Mouse (Mus musculus) large intestine, adult 2 months (tissue): ENCODE measurements around the gene Rbm20. TPM values are rescaled to one million over a fixed set of nuclear protein-coding genes. Genes with fewer than 3 reads are reported as not detected.

Source experiments
- DNase-seq: peaks from one replicate; pipeline ENCODE4 v3.0.0-alpha.2; 2012; ENCODE audit warnings: low read depth, low spot score
- WGBS: fragments of 180-500 bp; shearing (Covaris S2); methylation state at CpG from one replicate; pipeline ENCODE4 v1.1.7; 2018; 5-methylcytosine and 5-hydroxymethylcytosine counted together
- polyA plus RNA-seq: library from polyadenylated mRNA; depleted of rRNA; stranded (reverse); fragments of >200 nt; gene quantifications from 2 replicates; pipeline ENCODE4 v1.2.3, GENCODE M21; 2012

The Rbm20 gene
- polyA plus RNA-seq, 1 experiment = 0.62 TPM

DNA sequence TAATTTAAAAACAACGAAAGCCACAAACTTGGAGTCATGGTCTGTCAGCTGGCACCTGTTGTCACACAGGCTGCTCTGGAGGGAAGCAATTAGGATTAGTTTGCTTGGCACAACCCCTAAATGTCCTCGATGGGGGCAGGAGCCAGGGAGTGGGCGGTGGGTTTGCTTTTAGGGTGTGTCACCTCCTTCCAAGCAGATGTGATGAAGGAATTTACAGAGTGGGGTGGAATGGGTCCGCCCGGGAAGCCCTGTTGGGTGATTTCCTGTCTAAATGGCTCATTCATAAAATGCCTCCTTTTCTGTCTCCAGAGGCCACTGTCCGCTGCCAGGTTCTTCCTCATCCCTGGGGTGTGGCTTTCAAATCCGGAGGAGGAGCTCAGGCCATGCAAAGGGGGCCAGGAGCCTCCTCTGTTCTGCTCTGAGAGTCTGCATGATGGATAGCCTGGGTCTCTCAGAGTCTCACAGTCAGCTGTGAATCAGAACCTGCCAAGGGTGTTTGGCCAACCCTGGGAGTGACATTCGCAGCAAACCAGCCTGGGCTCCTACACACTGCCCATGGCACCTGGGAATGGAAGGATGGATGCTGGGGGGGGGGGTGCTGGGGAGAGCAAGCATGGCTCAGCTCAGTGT lies 34.3 kb downstream of the Rbm20 start:
- no peak for DNase-seq
- 12% methylated on average over 8 of the region's 8 CpGs for WGBS

- WGBS = 76% methylated on average over 7 of the region's 7 CpGs
- DNase-seq = no peak
Observed at GRCm38 (mm10) chr19:53712297-53713025, 35.4 kb downstream of the Rbm20 start.

GRCm38 (mm10) chr19:53713364-53713763 lies 36.3 kb downstream of the Rbm20 start:
- 63% methylated on average over 6 of the region's 6 CpGs for WGBS
- DNase-seq = no peak

DNA sequence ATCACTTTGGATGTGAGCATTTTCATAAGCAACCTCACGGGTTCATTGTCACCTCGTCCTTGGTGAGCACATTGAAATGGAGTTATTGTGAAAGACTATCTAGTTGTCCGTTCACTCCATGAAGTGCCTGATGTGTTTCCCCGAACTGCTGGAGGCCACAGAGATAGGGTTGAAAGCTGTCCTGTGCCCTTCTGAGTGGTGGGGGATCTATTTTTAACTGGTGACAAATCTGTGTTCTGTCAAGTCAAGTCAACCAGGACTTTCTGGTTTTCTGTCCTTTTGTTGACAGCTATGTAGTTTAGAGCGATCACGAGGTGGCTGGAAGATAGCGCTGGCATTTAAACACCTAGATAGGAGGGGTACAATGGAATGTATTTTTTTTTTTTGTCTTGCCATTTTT lies 39.4 kb downstream of the Rbm20 start:
- no peak for DNase-seq
- WGBS = 85% methylated on average over 7 of the region's 7 CpGs

- DNase-seq = no peak
- 94% methylated on average over 9 of the region's 9 CpGs for WGBS
Observed at GRCm38 (mm10) chr19:53717364-53717763, 40.3 kb downstream of the Rbm20 start.

GRCm38 (mm10) chr19:53722186-53722585 lies 45.1 kb downstream of the Rbm20 start:
- WGBS = 86% methylated on average over 5 of the region's 5 CpGs
- DNase-seq = no peak

DNA sequence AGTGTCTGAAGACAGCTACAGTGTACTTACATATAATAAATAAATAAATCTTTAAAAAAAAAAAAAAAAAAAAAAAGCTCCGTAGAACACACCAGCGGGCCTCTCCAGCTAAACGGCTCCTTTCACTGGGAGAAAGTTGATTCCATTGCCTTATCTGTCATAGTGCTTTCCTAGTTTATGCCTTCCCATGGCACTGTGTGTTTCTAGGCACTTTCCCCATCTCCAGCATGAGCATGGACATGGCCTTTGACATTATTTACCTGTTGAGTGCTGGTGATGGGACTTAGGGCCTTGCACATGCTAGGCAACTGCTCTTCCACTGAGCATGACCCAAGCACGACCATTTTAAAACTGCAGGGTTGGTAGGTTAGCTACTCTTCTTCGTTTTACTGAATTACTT lies 46.9 kb downstream of the Rbm20 start:
- no peak for DNase-seq
- 68% methylated on average over 5 of the region's 5 CpGs for WGBS

GRCm38 (mm10) chr19:53726340-53726739 lies 49.2 kb downstream of the Rbm20 start:
- 53% methylated on average over 12 of the region's 12 CpGs for WGBS
- no peak for DNase-seq

GRCm38 (mm10) chr19:53726755-53727154 lies 49.6 kb downstream of the Rbm20 start:
- no peak for DNase-seq
- 78% methylated on average over 11 of the region's 11 CpGs for WGBS

DNA sequence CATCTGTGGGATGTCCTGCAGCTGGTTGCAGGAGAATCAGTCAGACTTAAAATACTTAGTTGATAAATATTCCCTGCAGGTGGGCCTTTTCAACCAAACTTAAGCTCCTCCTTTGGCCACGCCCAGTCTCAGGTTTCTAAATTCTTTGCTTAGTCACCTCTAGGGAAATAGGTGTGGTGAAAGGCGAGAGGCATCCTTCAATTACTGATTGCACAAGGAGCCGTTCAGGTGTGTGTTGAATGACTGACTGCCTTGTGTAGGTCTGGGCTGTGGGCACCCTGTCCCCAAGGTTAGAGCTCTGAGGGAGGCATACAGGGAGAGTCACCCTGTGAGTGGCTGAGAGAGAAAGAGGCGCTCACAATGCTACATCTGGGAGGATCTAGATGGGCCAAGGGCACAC lies 50.2 kb downstream of the Rbm20 start:
- WGBS = 44% methylated on average over 4 of the region's 4 CpGs
- DNase-seq = no peak

DNA sequence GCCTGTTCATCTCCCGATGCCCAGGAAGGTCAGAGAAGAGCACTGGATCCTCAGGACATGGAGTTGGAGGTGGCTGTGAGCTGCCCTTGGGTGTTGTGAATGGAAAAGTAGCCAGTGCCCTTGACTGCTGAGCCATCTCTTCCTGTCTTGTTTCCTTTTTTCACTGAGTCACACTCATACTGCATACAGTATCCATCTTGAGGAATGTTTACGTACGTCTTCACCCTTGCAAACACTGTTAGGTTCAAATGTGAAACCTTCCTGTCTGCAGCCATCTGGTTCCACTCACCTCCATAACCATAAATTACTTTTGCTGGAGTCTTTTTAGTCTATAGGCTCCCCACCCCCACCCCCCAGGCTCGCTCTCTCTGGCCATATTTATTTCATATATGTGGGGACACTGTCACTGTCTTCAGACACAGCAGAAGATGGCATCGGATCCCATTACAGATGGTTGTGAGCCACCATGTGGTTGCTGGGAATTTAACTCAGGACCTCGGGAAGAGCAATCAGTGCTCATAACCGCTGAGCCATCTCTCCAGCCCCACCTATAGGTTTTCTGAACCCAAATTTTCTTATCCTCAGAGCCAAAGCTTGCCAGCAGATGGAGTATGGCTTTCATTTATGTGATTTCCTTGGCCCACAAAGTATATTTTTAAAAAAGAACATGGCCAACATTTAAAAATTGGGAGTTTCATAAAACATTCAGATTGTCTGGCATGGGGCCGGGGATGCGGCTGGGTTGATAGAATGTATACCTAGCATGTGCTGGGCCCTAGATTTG lies 51.0 kb downstream of the Rbm20 start:
- WGBS = 74% methylated on average over 9 of the region's 9 CpGs
- no peak for DNase-seq

GRCm38 (mm10) chr19:53729919-53730318 lies 52.8 kb downstream of the Rbm20 start:
- DNase-seq = no peak
- WGBS = 73% methylated on average over 10 of the region's 10 CpGs

DNA sequence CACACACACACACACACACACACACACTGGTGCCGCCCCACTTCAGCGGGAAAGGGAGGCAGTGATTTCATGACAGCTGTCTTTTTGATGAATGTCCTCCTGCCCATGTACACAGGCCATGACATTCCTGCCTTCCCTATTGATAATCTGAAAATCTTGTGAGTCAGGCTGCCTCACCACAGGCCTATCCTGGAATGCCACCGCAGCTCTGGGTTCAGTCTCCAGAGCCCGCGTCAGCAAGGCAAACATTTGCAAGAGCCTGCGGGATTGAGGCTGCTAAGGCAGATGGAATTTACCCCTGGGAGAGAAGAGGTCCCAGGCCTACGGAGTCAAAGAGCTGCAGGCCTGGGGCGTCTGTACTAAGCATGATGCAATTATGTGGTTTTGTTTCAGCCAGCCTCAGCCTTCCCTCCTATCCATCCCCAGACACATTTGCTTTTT lies 54.7 kb downstream of the Rbm20 start:
- 53% methylated on average over 8 of the region's 8 CpGs for WGBS
- DNase-seq = no peak

DNA sequence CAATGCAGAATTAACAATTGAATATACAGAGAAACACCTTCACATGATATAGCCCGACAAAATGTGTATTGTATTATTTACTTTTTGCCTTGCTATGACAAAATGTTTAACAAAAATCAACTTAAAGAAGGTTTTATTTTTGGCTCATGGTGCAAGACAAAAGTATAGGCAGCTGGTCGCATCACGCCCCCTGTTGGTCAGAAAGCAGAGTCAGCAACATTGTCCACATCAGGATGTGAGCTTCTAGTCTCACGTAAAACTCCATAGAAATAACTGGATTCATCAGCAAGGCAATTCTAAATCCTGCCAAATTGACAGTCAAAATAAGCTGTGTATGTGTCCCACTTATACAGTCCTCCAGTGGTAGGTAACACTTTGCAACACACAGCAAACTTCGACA lies 57.7 kb downstream of the Rbm20 start:
- DNase-seq = no peak
- WGBS = 54% methylated on average over 5 of the region's 5 CpGs

- WGBS = 69% methylated on average over 6 of the region's 6 CpGs
- DNase-seq = no peak
Observed at GRCm38 (mm10) chr19:53738701-53739131, 61.6 kb downstream of the Rbm20 start.

DNA sequence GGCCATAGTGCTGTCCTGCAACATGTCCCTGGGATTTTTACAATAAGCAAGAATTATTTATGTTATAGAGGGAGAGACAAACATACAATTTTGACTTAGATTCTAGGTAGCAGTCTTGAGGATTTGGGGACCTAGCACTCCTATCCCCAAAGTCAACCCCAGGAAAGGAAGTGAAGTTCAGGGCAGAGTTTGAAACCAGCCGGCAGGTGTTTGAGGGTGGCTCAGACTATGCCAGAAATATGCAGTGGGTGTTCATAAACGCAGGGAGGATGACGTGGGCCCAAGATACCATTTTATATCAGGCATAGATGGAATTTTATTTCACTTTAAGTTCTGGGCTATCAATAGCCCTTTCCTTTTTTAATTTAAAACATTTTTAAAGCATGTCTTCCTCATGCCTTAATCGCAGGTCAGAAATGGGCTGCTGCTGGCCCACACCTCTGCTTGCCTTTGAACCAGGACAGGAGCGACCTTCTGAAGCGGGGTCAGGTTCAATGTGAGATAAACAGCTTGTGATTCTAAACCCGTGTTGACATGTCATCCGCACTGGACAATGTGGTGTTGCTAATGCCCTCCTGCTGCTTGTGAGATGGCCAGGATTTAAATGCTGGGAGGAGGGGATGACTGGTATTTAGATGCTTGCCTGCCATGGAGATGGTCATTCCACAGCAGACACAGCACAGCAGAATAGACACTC lies 62.6 kb downstream of the Rbm20 start:
- WGBS = 80% methylated on average over 8 of the region's 8 CpGs
- no peak for DNase-seq

DNA sequence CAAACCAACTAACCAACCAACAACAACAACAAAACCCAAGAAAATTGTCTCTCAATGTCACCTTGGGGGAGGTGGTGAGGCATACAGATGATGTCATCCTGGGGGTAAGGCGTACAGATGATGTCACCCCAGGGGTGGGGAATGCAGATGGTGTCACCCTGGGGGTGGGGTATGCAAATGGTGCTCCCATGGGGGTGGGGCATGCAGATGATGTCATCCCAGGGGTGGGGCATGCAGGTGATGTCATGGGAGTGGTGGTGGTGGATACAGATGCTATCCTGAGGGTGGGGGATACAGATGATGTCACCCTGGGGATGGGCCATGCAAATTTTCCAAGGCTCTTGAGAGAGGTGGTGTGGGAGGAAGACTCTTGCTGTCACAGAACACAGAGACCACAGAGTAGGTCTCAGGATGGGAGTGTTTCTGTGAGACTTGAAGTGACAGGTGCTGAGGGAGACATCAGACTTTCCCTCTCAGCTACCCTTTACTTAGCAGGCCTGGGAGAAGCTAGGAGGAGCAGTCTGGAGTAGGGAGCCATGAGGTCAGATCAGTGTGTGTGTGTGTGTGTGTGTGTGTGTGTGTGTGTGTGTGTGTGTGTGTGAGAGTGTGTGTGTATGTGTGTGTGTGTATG lies 63.8 kb downstream of the Rbm20 start:
- 88% methylated on average over 1 of the region's 1 CpGs for WGBS
- no peak for DNase-seq

GRCm38 (mm10) chr19:53741902-53742301 lies 64.8 kb downstream of the Rbm20 start:
- 65% methylated on average over 3 of the region's 3 CpGs for WGBS
- no peak for DNase-seq

DNA sequence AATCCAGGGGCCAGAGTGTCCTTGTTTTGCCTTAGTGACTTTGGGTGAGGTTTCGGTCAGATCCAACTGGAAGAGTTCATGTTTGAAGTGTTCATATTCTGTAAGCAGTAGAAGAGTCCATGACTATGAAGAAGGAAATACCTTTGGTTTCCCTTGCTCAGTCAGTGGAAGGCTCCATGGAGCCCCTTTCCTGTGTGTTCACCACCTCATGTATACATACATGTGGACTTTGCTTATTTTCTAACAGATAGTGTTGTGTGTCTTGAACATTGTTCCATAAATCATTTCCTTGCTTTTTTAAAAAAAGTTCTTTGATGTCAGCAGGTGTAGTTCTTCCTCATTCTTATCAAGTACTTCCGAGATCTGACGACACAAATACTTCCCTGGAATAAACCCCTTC lies 68.2 kb downstream of the Rbm20 start:
- WGBS = 49% methylated on average over 3 of the region's 3 CpGs
- no peak for DNase-seq

GRCm38 (mm10) chr19:53746116-53746515 lies 69.0 kb downstream of the Rbm20 start:
- 90% methylated on average over 9 of the region's 9 CpGs for WGBS
- no peak for DNase-seq
